Mouse (Mus musculus) testis, adult 2 months (tissue): ENCODE data around the gene Zfp874a.
"Not testable (repeated sequence)": the region's sequence is repeated elsewhere in the genome, so short reads cannot be mapped to it uniquely, and the experiment has no call there.

Source experiments
- CTCF ChIP-seq: fragments of 200-500 bp; IDR thresholded peaks from 2 replicates; pipeline ENCODE4 v1.5.1; 2012; ENCODE audit warnings: low read depth, mild to moderate bottlenecking, inconsistent platforms, low read length, moderate library complexity; ENCODE audit not compliant: control insufficient read depth, insufficient read depth, insufficient replicate concordance
- POLR2A ChIP-seq: fragments of 200-500 bp; IDR thresholded peaks from 2 replicates; pipeline ENCODE4 v1.6.1; 2012; ENCODE audit warnings: low read depth, mild to moderate bottlenecking, inconsistent platforms, low read length, moderate library complexity; ENCODE audit not compliant: control insufficient read depth

DNA sequence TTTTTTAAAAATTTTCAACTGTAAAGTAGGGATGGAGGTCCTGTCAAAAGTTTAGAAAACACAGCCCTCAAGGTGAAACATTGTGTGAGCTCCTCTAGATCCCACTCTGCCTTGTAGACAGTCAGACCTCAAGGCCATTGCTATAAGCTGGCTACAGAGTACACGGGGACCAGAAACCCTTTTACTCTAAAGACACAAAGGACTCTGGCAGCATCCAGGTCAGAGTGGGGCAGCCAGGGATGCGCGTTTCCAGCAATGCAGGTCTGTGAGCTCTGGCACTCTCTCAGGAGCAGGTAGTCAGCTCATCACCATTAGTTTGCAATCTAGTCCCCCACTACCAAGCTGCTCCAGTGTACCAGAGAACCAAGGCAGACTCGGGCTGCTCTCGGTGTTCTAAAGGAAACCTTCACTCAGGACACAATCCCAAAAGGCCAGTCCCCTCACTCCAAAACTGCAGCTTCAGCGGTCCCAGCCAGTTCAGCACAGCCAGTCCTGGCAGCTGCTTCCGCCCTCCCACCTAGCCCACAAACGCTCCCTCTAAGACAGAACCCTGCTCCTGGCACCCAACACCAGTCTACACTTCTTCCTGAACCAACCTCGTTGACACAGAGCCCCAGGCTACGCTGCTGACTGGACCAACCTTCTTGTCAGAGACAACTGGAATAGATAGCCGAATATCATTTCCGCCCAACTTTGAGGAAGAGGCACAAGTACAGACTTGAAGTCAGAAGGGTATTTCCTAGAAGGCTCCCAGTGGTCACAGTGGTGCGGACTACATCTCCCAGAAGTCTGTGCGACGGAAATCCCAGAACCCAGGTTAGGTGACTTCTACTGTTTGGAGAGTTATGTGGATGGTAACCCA lies 76.1 kb downstream of the Zfp874a start, which contains the start of the genes Gm28041 and Zfp456:
- not testable (repeated sequence) for TF ChIP-seq CTCF, POLR2A
